Mouse (Mus musculus) cerebellum, adult 11 months (tissue): ENCODE measurements around the gene Parm1.

Experiments
- DNase-seq: peaks from one replicate; pipeline ENCODE4 v3.0.0; 2022

Parm1 gene

GRCm38 (mm10) chr5:91581799-91582198 is 64.4 kb downstream of the Parm1 start:
- DNase-seq, result no peak

GRCm38 (mm10) chr5:91586206-91586605 is 68.8 kb downstream of the Parm1 start:
- no peak for DNase-seq

- no peak for DNase-seq
These were observed 76.7 kb downstream of the Parm1 start for GRCm38 (mm10) chr5:91594083-91594482.

GRCm38 (mm10) chr5:91597216-91597615 is 79.8 kb downstream of the Parm1 start:
- DNase-seq, result no peak

GRCm38 (mm10) chr5:91599801-91600200 is 82.4 kb downstream of the Parm1 start:
- DNase-seq, result no peak

GRCm38 (mm10) chr5:91603347-91603746 is 85.9 kb downstream of the Parm1 start:
- no peak for DNase-seq

- no peak for DNase-seq
These were observed 86.5 kb downstream of the Parm1 start for GRCm38 (mm10) chr5:91603787-91604439.

- DNase-seq, result no peak
These were observed 89.8 kb downstream of the Parm1 start for GRCm38 (mm10) chr5:91607234-91607633.

- no peak for DNase-seq
These were observed 90.4 kb downstream of the Parm1 start for GRCm38 (mm10) chr5:91607841-91608240.

- no peak for DNase-seq
These were observed 91.6 kb downstream of the Parm1 start for GRCm38 (mm10) chr5:91609041-91609440.

- no peak for DNase-seq
These were observed 92.3 kb downstream of the Parm1 start for GRCm38 (mm10) chr5:91609511-91610300.

GRCm38 (mm10) chr5:91610499-91610898 is 93.1 kb downstream of the Parm1 start:
- DNase-seq, result no peak

- no peak for DNase-seq
These were observed 94.2 kb downstream of the Parm1 start for GRCm38 (mm10) chr5:91611589-91611988.

GRCm38 (mm10) chr5:91617331-91618233 is 100.2 kb downstream of the Parm1 start:
- no peak for DNase-seq

- no peak for DNase-seq
These were observed 101.3 kb downstream of the Parm1 start for GRCm38 (mm10) chr5:91618661-91619173.

- no peak for DNase-seq
These were observed 103.8 kb downstream of the Parm1 start for GRCm38 (mm10) chr5:91621197-91621596.

GRCm38 (mm10) chr5:91626823-91627222 is 109.4 kb downstream of the Parm1 start:
- no peak for DNase-seq

GRCm38 (mm10) chr5:91629472-91629871 is 112.1 kb downstream of the Parm1 start:
- peak; percentile 2 for DNase-seq

- no peak for DNase-seq
These were observed 133.9 kb downstream of the Parm1 start for GRCm38 (mm10) chr5:91651330-91651729.

GRCm38 (mm10) chr5:91653061-91653915 is 135.9 kb downstream of the Parm1 start:
- DNase-seq, result no peak

- no peak for DNase-seq
These were observed 137.1 kb downstream of the Parm1 start for GRCm38 (mm10) chr5:91654331-91655048.
